Mouse (Mus musculus) spleen, adult 2 months (tissue): ENCODE data around the gene Gm10134.

ENCODE experiments used
- CTCF ChIP-seq: fragments of 200-500 bp; IDR thresholded peaks from 2 replicates; pipeline ENCODE4 v1.5.1; 2011; ENCODE audit warnings: mild to moderate bottlenecking, inconsistent platforms; ENCODE audit not compliant: insufficient read depth, insufficient read length, insufficient replicate concordance; ENCODE audit errors: extremely low read depth
- POLR2A ChIP-seq: fragments of 200-500 bp; IDR thresholded peaks from 2 replicates; pipeline ENCODE4 v1.6.1; 2011; ENCODE audit warnings: low read depth, low read length, inconsistent platforms

GRCm38 (mm10) chr2:28502987-28503386, 2.9 kb upstream of the Gm10134 start:
- TF ChIP-seq CTCF (no peak), POLR2A (no peak)
